Mouse (Mus musculus): ENCODE measurements around the gene Ppid. TPM values are rescaled to one million over a fixed set of nuclear protein-coding genes. Genes with fewer than 3 reads are reported as not detected.
A peak's percentile ranks its signal among the peaks of the same experiment; 100 is the strongest.

The Ppid gene
- total and polyA plus RNA-seq, 3 experiments = 203 to 254 TPM; not detected in 1

GRCm38 (mm10) chr3:79628561-79629415 lies 37.6 kb downstream of the Ppid start, which contains the start of gene 4930579G24Rik:
Gene 4930579G24Rik (plus strand): TSS chr3:79629079.
- no peaks in the 10 kb centered on the region for H3K27me3 ChIP-seq (ENCODE audit: control insufficient read depth in 1 of 2, insufficient read depth in 2 of 2, low read length in 2 of 2)
- H3K9me3 ChIP-seq (replicated peaks; ENCODE audit: insufficient read depth, low read length) = no peaks in the 10 kb centered on the region
- H3K9ac ChIP-seq (ENCODE audit: control insufficient read depth, low read depth, low read length, poor library complexity, severe bottlenecking) = peak within 1 kb of the TSS; percentile 88
- H3K27ac ChIP-seq (ENCODE audit: control insufficient read depth, low read depth, low read length) = peak within 1 kb of the TSS; percentile 66
- peak; percentile 99 for DNase-seq (ENCODE audit: low read depth, low spot score)
- H3K79me2 ChIP-seq (ENCODE audit: control insufficient read depth, insufficient read depth, low read length, poor library complexity) = peaks cover 7% of the 10 kb centered on the region
- peak within 1 kb of the TSS; percentile 78 to 87 for H3K4me3 ChIP-seq (ENCODE audit: control insufficient read depth in 1 of 2, insufficient read depth in 1 of 2, low read depth in 2 of 2, low read length in 2 of 2)
- peaks cover 1 to 6% of the 10 kb centered on the region in 2 experiments; a peak in 2 of 4 replicates for H3K36me3 ChIP-seq (ENCODE audit: control insufficient read depth in 1 of 2, insufficient read depth in 2 of 2, low read length in 2 of 2)
- no peak for TF ChIP-seq RAD21 (IDR thresholded peaks at IDR 0.05; ENCODE audit: low read depth, low read length)
- TF ChIP-seq GABPA (IDR thresholded peaks at IDR 0.05; ENCODE audit: low read depth, low read length) = no peak
- peak; percentile 98 for TF ChIP-seq KAT2A (conservative IDR thresholded peaks at IDR 0.05; ENCODE audit: low read depth, low read length)
- TF ChIP-seq CHD1 (IDR thresholded peaks at IDR 0.05; ENCODE audit: low read depth, low read length) = no peak
- peak; percentile 91 for TF ChIP-seq NRF1 (IDR thresholded peaks at IDR 0.05; ENCODE audit: insufficient read depth, low read depth, low read length, poor library complexity, severe bottlenecking)
- peak; percentile 96 for TF ChIP-seq ELF1 (IDR thresholded peaks at IDR 0.05; ENCODE audit: low read depth, low read length)
- TF ChIP-seq NELFE (IDR thresholded peaks at IDR 0.05; ENCODE audit: low read depth, low read length) = peak; percentile 74
- TF ChIP-seq MAZ (IDR thresholded peaks at IDR 0.05; ENCODE audit: low read depth, low read length) = peak; percentile 53; the same call in 1 of the 2 replicates
- no peak for TF ChIP-seq ZKSCAN1 (IDR thresholded peaks at IDR 0.05; ENCODE audit: low read depth, low read length)
- peak; percentile 45 for TF ChIP-seq ZMIZ1 (IDR thresholded peaks at IDR 0.05; ENCODE audit: low read depth, low read length)
- TF ChIP-seq CHD2 (IDR thresholded peaks at IDR 0.05; ENCODE audit: low read length) = peak; percentile 27; the same call in 1 of the 2 replicates
- TF ChIP-seq USF1 (IDR thresholded peaks at IDR 0.05; ENCODE audit: low read depth, low read length) = peak; percentile 86
- TF ChIP-seq E2F4 (IDR thresholded peaks at IDR 0.05; ENCODE audit: borderline replicate concordance, low read depth, low read length) = no peak; the same call in 1 of the 2 replicates
- TF ChIP-seq MYC (IDR thresholded peaks at IDR 0.05; ENCODE audit: low read depth, low read length) = peak; percentile 51
- TF ChIP-seq EP300 (IDR thresholded peaks at IDR 0.05; ENCODE audit: low read depth in 1 of 2, low read length in 2 of 2) = peak in 1 of 2 experiments; percentile 33; a peak in 1 of 4 replicates
- no peak for TF ChIP-seq CTCF (IDR thresholded peaks at IDR 0.05 in 2 of 3, conservative IDR thresholded peaks at IDR 0.05 in 1 of 3; ENCODE audit: control insufficient read depth in 1 of 3, insufficient read depth in 1 of 3, low read depth in 2 of 3, low read length in 3 of 3, poor library complexity in 1 of 3, severe bottlenecking in 1 of 3)
- TF ChIP-seq BHLHE40 (IDR thresholded peaks at IDR 0.05; ENCODE audit: borderline replicate concordance, low read depth, low read length) = no peak
- peak; percentile 79 for TF ChIP-seq SIN3A (IDR thresholded peaks at IDR 0.05; ENCODE audit: low read length)
- TF ChIP-seq HCFC1 (IDR thresholded peaks at IDR 0.05; ENCODE audit: low read depth, low read length) = peak; percentile 100
- no peak for TF ChIP-seq TAL1 (IDR thresholded peaks at IDR 0.05; ENCODE audit: low read length)
- no peak for TF ChIP-seq POLR2AphosphoS5 (IDR thresholded peaks at IDR 0.05; ENCODE audit: borderline replicate concordance, low read depth, low read length)
- peak; percentile 77; the same call in 1 of the 2 replicates for TF ChIP-seq POLR2AphosphoS2 (IDR thresholded peaks at IDR 0.05; ENCODE audit: low read length)
- peak; percentile 26; the same call in 1 of the 2 replicates for TF ChIP-seq ETS1 (IDR thresholded peaks at IDR 0.05; ENCODE audit: low read depth, low read length)
- TF ChIP-seq MXI1 (IDR thresholded peaks at IDR 0.05; ENCODE audit: low read depth, low read length) = peak; percentile 44; the same call in 1 of the 2 replicates
- no peak for TF ChIP-seq ZC3H11A (IDR thresholded peaks at IDR 0.05; ENCODE audit: low read depth, low read length)
- TF ChIP-seq TBP (IDR thresholded peaks at IDR 0.05; ENCODE audit: low read depth, low read length) = peak; percentile 72
- peak; percentile 55; the same call in 1 of the 2 replicates for TF ChIP-seq TCF12 (IDR thresholded peaks at IDR 0.05; ENCODE audit: low read depth, low read length)
- peak; percentile 67 to 84 for TF ChIP-seq POLR2A (IDR thresholded peaks at IDR 0.05; ENCODE audit: control insufficient read depth in 1 of 2, insufficient read depth in 1 of 2, low read depth in 1 of 2, low read length in 2 of 2, poor library complexity in 1 of 2)
- no peak for TF ChIP-seq MAFK (IDR thresholded peaks at IDR 0.05; ENCODE audit: borderline replicate concordance, low read depth, low read length)
- peak; percentile 31; the same call in 1 of the 2 replicates for TF ChIP-seq GATA1 (IDR thresholded peaks at IDR 0.05; ENCODE audit: low read depth, low read length)
- no peak for TF ChIP-seq MEF2A (IDR thresholded peaks at IDR 0.05; ENCODE audit: extremely low read depth, insufficient replicate concordance, low read depth, low read length, poor library complexity, severe bottlenecking)
- no peaks in the 10 kb centered on the region for H3K4me1 ChIP-seq (ENCODE audit: control insufficient read depth in 1 of 2, insufficient read depth in 2 of 2, low read length in 2 of 2)

Measured in MEL (cell line).